Mouse (Mus musculus): Measurements from ENCODE around the gene S100a11.

The S100a11 gene

DNA sequence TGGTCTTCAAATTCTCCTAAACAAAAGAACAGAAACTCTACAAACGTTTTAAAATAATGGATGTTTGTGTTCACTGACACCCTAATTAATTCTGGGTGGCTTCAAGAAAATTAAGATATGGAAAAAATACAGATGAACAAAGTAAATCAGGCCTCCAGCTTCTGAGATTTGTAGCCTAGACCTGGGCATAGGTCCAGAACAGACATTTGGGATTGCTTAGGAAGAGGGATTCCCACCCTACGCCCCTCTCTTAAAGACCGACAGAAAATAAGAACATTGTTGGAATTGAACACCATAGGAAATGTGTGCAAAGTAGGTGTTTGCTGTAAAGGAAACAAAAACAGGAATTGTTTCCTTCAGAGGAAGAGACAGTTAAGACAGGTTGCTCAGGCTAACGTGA lies 37.2 kb downstream of the S100a11 start:
- DNase-seq (ENCODE audit: low spot score), result no peak

DNA sequence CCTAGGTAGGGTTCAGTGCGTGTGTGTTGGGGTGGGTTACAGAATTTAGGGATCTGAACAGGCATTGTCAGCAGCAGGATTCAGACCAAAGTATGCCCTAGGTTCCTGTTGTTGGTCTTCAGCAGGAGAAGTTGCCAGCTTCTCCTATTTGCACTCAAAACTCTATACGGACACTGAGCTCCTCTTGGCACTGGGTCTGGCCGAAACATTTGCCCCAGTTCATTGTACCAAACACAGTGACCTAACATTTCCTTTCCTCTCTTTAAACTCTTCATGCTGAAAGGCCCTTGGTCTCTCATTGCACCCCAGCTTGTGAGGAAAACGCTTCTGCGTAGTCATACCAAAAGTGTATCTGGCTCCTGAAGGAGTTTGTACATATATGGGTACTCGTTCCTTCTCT lies 39.7 kb downstream of the S100a11 start:
- no peak for DNase-seq (ENCODE audit: low spot score)

DNA sequence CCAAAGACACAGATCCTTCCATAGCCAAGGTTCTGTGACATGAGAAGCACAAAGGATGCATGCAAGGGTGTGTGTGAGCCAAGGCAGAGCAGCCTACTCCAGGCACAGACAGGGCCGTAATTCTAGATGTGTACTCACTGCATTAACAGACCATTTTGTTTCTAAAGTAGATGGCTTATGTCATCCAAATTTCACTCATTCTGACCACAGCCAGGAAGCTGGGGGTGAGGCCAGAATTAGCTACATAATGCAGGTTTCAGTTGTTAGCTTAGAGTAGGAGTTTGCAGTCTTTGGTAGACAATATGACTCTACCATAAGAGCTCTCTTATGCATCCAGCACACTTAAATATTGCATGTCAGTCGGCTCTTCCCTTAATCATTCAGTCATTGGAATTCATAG lies 42.1 kb downstream of the S100a11 start:
- DNase-seq (ENCODE audit: low spot score), result no peak

DNA sequence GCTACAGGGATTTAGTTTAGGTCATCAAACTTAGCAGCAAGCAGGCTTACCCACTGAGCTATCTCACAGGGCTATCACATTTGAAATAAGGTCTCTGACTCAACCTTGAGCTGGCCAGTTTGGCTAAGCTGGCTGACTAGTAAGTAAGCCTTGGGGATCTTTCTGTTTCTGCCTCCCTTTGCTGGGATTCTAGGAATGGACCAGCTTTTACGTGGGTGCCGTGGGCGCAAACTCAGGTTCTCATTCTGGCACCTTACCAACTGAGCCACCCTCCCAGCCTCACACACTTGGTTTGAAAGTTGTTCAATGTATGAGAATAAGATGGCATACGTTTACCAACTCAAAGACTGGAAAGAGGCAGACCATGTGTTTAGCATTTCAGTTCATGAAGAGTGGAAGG lies 42.9 kb downstream of the S100a11 start:
- no peak for DNase-seq (ENCODE audit: low spot score)

DNA sequence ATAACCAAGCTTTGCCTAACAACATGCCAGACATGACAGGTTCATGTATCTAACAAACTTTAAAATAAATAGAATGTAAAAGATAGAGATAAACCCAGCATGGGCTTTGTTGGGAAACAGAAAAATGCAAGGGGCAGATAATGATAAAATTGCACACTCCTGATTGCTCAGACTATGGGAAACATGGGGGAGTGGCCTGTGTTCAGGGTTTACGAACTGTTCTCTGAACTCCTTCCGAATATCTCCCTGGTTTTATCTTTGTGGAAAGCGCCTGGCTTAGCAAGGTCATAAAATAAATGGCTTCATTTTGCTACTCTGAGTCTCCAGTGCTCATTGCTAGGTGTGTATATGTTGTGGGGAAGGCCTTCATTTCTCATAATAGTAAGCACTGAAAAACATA lies 46.6 kb downstream of the S100a11 start:
- DNase-seq (ENCODE audit: low spot score), result no peak

DNA sequence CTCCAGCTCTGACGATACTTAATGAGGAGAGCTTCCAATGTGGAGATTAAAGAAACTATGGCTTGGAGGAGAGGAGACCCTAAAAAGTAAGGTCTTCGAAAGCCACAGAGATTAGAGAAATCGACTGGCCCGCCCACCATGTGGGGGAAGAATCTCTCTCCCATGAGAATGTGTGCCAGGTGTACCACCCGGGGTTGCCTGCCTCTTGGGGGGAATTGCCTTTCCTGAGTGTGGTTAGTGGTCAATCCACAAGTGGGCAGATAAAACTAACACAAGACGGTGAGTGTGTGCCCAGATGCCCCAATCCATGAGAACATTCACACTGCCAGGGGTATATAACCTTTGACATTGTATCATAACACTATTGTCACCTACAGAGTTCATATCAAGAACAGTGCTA lies 47.4 kb downstream of the S100a11 start:
- DNase-seq (ENCODE audit: low spot score), result no peak

DNA sequence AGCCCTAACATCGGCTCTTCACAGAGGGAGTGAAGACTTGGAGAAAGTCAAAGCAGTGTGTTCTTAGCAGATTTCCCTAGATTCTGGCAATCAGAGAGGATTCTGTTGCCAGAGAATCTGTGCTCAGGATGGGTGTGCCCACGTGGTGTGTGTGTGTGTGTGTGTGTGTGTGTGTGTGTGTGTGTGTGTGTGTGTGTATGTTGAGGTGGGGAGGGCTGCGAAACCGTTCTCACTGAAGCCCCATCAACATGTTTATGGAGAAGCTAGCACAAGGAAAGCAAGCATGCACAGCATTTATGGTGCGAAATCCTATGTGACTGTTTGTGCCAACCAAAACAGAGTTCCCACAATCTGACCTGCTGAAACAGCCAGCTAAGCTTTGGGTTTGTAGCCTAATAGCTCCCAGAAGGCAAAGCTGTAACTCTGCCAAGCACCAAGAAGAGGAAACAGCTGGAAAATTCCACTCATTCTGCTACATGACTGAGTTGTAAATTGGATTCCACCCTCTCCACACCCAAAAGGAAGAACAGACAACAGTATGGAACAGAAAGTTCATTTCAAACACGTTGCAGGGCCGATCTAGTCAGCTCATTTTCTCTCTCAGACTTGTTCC lies 48.2 kb downstream of the S100a11 start:
- no peak for DNase-seq (ENCODE audit: low spot score)

DNA sequence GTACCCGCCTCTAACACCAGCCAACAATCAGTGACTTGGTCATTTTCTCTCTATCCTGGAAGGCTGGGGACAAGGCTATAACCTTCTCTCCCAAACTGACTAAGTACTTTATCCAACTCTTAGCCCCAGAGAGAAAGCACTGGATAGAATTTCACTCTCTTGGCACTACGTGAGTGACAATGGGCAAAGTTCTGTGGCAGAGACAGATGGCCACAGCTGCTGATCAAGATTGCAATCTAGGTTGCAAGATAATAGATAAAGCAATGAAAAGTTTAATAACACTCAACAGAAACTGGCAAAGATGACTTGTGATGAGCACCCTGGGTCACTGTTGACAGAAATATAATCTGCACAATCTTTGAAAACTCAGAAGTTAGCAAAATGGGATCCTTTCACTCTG lies 48.8 kb downstream of the S100a11 start:
- DNase-seq (ENCODE audit: low spot score), result no peak

DNA sequence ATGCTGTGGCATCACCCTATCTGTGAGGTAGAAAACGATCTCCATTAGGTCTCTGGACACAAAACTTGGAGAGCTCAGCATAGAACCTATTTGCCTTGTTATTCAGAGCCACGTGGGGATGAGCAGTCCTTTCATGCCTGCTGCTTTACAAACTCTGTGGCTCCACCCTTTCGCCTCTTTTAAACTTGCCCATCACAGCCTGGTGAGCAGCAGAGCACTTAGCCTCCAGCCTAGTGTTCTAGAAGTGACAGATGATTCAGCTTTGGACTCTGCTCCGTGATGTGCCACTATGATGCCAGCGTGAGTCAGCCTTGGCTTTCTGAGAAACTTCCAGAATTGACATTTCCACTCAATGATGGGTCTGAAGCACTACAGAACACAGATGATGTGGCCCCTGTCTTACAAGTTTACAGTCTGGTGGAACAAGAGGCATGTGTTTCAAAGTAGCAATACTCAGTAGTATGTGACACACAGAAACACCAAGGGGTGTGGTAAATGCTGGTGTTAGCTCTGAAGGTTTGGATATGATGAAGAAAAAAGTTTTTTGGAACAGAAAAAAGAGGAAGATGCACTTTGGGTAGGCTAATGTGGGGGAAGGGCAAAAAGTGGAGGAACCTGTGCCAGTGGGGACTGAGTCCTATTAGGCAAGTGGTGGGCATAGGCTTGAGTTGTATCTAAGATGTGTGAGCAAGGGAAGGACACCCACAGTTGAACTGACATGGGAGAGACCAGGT lies 51.9 kb downstream of the S100a11 start:
- DNase-seq (ENCODE audit: low spot score), result no peak

Data from c-Kit-positive CD71-positive TER-119-positive erythroid progenitor cells, embryonic 14.5 days (primary cell).